Mouse (Mus musculus): ENCODE measurements around the gene Dock3.

The Dock3 gene

GRCm38 (mm10) chr9:107231539-107232139 is at the start of gene Dock3:
TSS of gene Dock3 (minus strand) at chr9:107231909.
- peak; percentile 63 for DNase-seq

DNA sequence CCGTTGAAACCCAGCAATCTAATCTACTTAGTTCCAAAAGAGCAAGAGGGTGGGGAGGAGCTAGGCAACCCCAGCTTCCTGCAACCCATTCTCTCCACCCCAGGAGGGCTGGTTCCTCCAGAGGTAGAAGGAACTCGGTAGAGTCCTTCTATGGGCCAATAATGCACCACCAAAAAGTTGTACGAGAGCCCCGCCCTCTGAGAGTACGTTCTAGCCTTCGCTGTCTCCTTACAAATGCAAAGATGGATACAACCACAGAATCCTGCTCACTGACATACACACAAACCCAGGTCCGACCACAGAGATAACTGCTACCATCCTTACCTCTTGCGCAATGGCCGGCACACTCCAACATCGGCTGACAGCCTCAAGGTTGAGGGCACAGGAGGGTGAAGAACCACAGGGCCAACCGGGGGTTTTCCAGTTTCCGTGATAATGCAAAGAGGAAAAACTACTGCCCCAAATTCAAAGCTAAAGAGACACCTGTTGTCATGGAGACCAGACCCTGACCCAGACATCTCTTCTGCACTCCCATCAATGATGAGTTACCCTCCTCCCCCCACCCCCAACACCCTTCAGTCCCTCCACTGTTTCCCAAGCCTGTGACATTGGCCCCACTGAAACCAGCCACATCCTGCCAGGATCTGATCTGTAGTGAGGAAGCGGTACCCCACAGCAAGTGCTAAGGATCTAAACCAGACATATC is 48.8 kb upstream of the Dock3 start:
- DNase-seq = peak; percentile 20

- peak; percentile 26 for DNase-seq
These were observed 47.9 kb upstream of the Dock3 start for GRCm38 (mm10) chr9:107279378-107280321.

DNA sequence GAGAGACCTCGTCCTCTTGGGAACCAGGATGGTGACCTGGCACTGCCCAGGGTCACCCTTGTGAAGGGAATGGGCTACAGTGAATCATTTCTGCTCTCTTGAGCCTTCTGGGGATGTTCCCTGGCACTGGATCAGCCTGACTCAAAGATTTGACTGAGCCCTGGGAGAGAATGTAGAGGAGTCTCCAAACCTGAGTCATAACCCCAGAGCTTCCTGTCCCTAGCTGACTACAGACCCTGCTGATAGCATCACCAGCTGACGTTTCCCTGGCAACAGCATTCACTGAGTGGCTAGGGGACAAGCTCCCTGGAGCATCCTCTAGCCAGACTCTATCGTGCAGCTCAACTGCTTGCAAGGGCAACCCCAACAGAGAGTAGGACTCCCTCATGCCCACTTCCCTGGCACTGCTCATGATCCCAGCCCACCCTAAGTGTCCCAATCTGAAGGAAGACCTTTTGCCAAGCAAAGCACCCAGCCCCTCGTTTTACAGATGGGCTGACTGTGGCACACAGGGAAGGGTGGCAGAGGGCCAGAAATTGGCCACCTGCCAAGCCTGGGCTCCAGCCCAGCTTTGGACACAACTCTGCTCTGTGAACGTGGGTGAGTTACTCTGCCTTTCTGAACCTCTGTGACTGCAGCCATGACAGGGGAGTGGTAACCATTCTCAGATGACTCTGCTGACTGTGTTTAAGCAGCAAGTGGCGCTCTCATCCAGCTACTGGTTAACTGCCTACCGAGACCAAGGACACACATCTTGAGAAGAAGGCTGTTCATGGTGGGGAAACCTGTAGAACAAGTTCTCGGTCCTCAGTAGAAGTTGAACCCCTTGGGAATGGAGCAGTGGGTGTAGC is 47.0 kb upstream of the Dock3 start:
- DNase-seq = peak; percentile 21

DNA sequence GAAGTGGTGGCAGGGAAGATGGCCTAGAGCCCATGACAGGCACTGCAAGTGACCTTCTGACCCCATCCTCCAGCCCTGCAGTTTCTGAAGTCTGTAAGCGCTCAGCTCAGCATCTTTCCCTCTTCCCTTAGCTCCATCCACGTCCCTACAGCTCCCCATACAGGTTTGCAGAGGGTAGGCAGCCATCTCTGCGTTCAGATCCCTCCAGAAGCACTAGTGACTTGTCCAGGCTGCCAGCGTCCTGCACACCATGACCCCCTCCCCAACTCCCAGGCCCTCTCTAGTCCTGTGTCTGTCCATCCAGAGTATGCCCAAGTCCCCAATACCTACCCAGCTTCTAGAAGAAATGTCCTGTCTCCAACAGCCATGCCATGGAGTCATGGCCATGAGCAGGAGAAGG is 46.4 kb upstream of the Dock3 start:
- no peak for DNase-seq

- no peak for DNase-seq
These were observed 45.9 kb upstream of the Dock3 start for GRCm38 (mm10) chr9:107277603-107278002.

GRCm38 (mm10) chr9:107275710-107276109 is 44.0 kb upstream of the Dock3 start:
- no peak for DNase-seq

DNA sequence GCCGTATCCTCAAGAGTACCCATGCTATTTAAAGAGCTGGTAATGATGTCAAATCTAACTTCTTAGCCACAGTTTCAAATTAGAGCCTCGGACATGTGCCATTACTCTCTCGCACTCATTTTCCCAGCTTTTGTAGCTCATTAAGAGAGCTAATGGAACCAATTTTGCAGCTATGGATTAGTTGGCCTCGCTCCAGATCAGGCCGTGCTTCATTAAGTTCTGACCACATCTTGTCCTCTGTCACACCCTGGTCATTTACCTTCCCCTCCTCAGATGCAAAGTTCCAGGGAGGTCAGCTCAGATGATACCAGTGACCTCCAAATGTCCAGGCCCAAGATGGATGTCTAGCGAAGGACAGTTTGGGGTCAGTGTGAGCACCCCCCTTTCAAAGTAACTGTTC is 43.0 kb upstream of the Dock3 start:
- DNase-seq = no peak

- DNase-seq = no peak
These were observed 41.5 kb upstream of the Dock3 start for GRCm38 (mm10) chr9:107273184-107273583.

GRCm38 (mm10) chr9:107272284-107272683 is 40.6 kb upstream of the Dock3 start:
- no peak for DNase-seq

DNA sequence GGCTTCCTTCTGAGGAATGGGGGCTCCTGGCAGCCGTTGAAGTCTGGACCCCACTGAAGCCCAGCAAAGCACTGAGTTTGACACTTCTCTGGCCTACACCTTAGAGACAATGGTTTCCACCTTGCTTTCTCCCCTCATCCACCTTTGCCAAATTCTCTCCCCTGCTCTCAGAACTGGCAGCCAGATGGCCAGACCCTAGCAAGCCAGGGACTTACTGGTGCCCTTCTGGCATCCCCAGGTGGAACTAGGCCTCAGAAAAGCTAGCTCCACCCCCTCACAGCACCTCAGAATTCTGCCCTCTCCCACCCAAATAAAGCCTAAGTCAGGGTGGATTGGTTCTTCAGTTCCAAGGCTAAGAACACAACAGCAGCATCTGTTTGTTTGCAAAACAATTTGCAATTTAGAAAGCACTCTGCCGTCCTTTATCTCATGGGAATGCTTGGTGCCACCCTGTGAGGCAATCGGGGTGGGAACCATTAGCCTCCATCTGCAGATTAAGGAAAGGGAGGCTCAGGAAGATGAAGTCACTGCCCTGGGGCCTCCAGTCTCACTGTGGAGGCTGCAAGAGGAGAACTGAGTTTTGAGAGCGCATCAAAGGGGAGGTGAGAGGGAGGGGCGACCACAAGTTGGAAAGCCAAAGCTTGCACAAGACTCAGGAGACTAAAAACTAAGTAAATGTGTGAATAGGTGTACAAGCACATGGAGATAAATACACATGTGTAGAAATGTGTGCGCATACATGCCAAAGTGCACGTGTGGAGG is 39.6 kb upstream of the Dock3 start:
- DNase-seq = no peak

GRCm38 (mm10) chr9:107269772-107270171 is 38.1 kb upstream of the Dock3 start:
- DNase-seq = no peak

- no peak for DNase-seq
These were observed 36.2 kb upstream of the Dock3 start for GRCm38 (mm10) chr9:107267721-107268402.

GRCm38 (mm10) chr9:107267028-107267427 is 35.3 kb upstream of the Dock3 start:
- no peak for DNase-seq

DNA sequence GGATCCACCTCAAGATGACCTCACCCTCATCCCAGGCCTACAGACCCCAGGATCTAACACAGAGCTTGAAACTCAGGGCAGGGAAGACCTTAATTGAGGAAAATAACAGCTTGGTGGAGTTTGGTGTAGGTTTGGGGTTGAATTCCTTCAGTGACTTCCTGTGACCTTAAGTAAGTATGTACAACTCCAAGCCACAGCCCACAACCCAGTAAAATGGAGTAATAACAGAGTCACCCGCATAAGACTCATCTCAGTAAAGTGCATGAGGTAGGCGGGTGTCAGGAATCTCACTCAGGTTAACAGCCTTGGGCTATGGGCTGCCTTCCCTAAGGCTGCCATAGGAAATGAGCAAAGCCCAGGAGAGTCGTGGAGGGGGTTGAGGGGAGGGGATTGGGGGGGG is 33.0 kb upstream of the Dock3 start:
- DNase-seq = no peak

GRCm38 (mm10) chr9:107263912-107264311 is 32.2 kb upstream of the Dock3 start:
- peak; percentile 26 for DNase-seq

GRCm38 (mm10) chr9:107262375-107262774 is 30.7 kb upstream of the Dock3 start:
- DNase-seq = no peak

- DNase-seq = no peak
These were observed 30.1 kb upstream of the Dock3 start for GRCm38 (mm10) chr9:107261792-107262191.

DNA sequence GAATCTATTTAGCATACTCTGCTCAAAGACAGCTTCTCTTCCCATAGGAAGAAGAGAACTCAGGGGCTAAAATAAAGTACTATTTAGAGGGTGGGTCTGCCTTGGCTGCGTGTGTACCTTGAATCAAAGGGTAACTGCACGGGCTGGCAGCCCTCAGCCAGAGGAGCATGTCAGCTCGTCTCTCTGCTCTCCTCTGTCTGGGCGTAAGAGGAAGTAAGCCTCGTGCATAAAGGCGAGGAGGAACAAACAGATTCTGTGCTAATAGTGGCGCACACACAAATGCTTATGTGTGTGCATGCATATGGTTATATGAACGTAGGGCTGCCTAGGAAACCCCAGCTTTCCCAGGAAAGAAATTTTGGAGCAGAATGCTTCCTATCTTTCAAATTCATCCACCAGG is 29.1 kb upstream of the Dock3 start:
- no peak for DNase-seq

DNA sequence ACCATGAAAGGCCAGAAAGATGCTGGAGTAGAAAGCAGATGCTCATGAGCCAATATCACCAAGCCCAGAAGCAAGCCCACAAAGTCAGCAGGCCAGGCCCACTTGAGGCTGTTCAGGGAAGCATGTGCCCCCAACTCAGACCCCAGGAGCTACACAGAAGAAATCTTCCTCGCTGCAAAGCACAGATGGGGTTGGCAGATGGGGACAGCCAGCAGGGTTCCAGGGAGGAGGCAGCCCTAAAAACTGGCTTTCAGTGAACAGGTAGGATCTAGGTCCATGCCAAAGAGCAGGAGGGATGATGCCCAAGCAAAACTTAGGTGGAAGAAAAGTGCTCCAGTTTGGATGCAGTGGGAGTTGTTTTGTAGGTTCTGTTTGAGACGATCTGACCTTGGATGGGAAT is 28.7 kb upstream of the Dock3 start:
- no peak for DNase-seq

DNA sequence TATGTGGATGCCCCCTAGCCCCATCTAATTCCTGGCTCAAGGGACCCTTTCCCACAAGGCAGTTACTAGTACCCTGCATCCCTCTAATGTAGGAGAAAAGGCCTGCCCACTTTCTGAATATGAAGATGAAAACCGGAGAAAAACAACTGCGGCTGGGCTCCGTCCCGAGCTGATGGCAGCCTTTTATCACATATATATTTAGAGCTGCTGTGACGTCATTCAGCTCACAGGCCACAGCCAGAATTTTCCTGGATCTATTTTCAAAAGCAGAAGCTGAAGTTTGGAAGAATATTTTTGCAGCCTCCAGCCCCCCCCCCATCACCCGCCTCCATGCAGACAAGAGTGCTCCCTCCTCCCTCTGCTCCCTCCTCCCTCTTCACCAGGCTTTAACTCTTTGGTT is 27.9 kb upstream of the Dock3 start:
- DNase-seq = no peak

All from lung, postnatal 14 days (tissue).